Mouse (Mus musculus): ENCODE measurements around the gene Ahnak. TPM values are rescaled to one million over a fixed set of nuclear protein-coding genes. Genes with fewer than 3 reads are reported as not detected.
"Not testable (repeated sequence)": the region's sequence is repeated elsewhere in the genome, so short reads cannot be mapped to it uniquely, and the experiment has no call there.

The Ahnak gene
- polyA plus RNA-seq, 1 experiment, result 126 TPM

GRCm38 (mm10) chr19:9065621-9066561 lies 76.8 kb downstream of the Ahnak start:
- no peak for DNase-seq (ENCODE audit: low spot score)

DNA sequence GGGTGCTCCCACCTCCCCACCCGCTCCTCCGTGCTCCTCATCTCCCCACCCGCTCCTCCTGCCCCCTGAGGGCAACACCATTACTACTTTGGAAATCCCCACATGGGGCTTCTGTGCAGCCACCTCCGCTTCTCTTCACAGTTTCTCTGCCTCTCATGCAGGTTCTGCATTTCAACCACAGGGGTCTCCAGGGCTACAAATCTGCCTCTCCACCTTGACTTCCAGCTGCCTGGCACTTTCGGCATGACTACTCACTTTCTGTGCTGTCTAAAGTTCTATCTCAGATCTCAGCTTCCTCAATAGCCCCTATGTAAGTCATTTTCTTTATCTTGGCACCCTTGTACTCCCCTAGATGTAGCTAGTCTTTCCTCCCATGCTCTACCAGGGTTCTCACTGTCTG lies 78.2 kb downstream of the Ahnak start:
- DNase-seq (ENCODE audit: low spot score), result no peak

DNA sequence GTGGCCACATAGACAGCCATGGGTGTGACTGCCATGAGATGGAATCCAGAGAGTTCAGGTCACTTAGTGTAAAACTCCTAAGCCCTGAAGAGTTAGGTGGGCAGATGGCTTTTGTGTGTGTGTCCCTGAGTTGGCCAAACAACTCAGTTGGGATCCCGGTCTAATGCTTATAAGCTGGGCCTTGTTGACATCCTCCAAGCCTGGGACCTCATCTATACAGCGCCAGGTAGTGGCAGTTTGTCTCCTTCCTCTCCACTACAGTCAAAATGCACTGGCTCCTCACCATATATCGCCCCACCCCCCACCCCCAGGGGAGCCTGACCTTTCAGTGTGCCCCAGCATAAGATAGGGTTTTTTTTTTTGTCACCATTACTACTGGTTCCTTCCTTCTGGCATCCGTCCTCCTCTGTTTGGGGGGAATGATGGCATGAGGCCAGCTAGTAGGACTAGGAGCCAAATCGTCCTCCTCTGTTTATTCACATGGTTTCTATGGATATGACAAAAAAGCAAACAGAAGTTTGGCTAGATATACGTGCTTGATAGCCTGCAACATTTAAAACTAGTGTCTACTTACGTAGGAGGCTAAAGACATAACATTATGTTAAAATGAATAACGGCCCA lies 80.7 kb downstream of the Ahnak start:
- no peak for DNase-seq (ENCODE audit: low spot score)

DNA sequence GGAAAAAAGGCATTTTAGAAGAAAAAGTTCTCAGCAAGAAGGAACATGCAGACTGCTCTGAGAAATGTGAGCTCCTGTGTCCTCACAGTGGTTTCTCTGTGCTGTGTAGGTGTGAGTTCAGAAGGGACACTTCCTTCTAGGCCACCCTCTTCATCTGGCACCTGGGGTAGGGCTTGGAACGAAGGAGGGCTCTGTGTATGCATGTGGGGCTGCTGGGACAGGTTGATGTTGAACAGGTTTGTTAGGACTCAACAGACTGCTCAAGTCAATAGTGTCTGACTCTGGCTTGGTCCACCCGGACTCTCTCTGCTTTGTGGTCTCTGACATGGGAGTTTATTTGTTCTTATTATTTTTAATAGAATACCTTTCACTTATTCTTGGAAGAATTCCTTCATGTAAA lies 81.2 kb downstream of the Ahnak start:
- DNase-seq (ENCODE audit: low spot score), result no peak

DNA sequence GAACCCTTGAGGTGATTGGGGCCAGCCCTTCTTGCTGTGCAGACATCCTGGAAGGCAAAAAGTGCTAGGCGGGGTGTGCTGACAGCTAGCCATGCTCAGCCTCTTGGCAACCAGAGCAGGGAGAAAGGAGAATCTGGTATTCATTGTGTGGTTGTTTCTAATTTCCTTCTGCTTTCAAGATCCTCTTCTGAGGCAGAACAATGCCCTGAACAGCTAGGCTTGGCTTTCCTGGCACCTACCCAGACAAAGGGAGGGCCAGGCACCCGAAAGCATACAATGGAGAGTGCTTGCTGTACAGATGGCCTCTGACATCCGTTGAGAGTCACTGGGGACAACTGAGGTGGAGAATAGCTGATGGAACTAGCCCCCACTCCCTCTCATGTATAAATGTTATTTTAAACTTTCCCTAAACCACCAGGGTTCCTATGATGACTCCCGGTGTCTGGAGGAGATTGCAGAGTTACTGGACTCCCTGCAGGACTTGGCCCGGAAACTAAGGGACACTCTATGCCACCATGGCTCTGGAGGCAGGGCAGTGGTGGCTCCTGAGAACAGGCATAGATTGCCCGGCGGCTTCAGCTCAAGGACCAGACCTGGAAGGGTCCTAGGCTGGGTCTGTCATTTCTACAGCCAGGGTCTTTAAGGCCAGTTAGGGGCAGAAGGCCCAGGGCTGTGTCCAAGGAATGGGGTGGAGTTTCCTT lies 82.5 kb downstream of the Ahnak start:
- DNase-seq (ENCODE audit: low spot score), result no peak

DNA sequence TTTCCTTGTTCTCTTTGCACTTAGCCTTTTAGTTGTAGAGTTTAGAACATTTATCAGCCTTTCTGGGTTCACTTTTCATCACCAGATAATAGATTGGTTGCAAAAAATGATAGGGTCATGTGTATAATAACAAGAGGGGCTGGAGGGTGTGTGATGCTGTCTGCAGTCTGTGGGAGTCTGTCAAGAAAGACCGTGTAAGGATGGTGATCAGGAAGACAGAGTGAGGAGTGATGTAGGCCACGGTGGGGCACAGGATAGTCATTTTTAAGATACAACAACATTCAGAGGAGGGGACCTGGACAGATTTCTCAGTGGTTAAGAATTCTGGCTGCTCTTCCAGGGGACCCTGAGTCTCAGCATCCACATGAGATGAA lies 83.1 kb downstream of the Ahnak start:
- no peak for DNase-seq (ENCODE audit: low spot score)

- DNase-seq (ENCODE audit: low spot score), result no peak
These were observed 84.8 kb downstream of the Ahnak start for GRCm38 (mm10) chr19:9073776-9074411.

GRCm38 (mm10) chr19:9074424-9074823 lies 85.3 kb downstream of the Ahnak start:
- DNase-seq (ENCODE audit: low spot score), result no peak

- DNase-seq (ENCODE audit: low spot score), result no peak
These were observed 86.5 kb downstream of the Ahnak start for GRCm38 (mm10) chr19:9075558-9075957.

DNA sequence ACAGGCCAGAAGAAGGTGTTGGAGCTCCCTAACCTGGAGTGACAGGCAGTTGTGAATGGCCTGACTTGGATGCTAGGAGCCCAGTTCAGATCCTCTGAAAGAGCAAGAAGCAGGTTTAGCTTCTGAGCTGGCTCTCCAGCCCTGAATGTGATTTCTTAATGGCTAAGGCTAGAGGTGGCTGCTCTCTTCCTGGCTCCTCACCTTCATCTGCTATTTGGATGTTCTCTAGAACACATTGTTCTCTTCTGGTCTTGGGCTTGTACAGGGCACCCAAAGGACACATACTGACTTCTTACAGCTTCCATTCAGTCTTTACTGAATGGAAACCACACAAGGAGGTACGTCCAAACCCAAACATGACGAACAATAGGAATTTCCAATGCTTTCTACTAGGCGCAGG lies 87.0 kb downstream of the Ahnak start:
- no peak for DNase-seq (ENCODE audit: low spot score)

GRCm38 (mm10) chr19:9076982-9077660 lies 88.0 kb downstream of the Ahnak start:
- DNase-seq (ENCODE audit: low spot score), result no peak

GRCm38 (mm10) chr19:9079916-9080315 lies 90.8 kb downstream of the Ahnak start:
- DNase-seq (ENCODE audit: low spot score), result no peak

DNA sequence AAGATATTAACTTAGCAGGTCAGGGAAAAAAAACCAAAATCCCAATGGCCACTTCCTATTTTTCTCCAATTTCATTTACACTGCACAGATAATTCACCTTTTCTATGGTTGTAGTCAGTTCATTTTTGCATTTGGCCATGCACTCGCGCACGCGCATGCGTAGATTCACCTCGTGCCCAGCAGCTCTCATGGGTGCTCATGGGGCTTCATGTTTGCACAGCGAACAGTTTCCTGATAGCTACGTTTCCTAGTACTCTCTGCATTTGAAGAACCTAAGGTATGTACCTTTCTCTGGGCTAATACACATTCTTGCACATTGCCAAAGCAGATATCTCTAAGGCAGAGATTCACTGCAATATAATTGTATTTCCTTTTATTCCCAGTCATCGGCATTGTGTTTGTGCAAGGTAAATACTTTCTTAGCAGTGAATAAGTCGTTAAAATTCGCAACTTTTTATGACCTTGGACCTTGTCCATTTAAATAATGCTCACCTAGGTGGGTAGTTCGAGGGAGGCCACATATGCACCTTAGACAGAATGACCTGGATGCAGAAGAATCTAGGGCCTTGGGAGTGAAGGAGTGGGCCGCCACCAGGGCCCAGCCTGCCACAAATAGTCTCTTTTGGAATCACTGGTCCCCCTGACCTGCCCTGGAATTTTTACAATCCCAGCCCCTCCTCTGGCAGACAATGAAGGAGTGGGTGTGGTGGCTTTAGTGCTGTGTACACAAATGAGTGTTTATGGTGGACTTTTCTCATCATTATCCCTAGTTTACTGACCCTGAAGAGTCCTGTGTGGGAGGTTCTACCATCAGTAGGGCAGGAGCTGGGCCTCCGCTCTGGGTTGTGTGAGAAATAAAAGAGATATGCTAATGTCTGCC lies 92.5 kb downstream of the Ahnak start:
- DNase-seq (ENCODE audit: low spot score), result no peak

DNA sequence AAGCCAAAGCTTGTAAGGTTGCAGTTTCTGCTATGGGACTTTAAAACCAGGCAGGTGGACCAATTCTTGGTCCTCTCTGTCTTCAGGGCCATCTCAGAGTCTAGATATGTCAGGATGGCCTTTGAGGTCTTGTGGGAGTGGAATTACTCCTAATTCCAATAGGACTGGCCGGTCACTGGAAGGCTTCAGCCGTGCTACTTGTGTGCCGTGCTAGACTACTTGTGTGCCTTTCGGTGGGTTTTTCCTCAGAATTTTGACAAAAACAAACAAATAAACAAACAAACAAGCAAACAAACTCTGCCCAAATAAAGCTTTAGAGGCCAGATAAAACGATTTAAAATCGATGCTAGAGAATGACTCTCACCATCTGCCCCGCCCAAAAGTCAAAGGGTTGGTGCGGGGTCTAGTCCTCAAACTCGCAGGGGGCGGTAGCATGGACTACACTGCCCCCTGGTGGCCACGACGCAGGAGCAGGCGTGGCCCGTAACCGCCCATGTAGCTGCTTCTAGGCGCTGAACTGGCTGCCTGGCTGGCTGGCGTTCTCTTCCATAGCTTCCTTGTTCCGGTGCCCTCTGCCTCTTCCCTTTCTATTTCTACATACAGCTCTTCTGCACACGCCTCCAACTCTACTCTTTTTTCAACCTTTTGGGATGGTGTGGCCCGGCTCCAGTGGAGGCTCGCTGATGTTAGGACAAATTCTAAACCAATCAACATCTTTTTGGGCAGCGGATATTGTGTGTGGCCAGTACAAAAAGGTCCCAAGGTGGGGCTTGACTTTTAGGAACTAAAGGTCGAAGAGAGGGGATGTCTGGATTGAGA lies 93.3 kb downstream of the Ahnak start:
- DNase-seq (ENCODE audit: low spot score), result peak; percentile 72

DNA sequence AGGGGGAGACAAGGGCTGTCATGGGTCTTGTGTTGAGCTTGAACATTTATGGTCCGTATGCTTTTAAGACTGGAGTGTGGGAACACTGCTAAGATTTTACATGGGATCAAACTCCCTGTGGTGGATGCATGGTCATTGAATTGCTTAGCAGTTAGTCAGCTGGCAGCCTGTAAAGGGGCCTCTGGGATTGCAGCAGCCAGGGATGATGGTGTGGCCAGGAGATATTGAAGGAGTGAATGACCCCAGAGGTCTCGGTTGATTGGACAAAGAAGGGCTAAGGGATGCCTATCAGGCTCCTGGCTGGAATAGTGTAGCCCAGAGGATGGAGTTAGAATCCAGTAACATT lies 93.9 kb downstream of the Ahnak start:
- DNase-seq (ENCODE audit: low spot score), result no peak

DNA sequence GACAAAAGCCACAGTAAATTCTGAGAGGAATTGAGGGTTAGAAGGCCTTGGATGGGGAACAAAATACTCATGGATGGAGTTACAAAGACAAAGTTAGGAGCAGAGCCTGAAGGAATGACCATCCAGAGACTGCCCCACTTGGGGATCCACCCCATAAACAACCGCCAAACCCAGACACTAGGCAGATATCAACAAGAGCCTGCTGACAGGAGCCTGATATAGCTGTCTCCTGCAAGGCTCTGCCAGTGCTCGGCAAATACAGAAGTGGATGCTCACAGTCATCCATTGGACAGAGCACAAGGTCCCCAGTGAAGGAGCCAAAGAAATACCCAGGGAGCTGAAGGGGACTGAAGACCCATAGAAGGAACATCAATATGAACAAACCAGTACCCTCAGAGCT lies 94.8 kb downstream of the Ahnak start:
- not testable (repeated sequence) for DNase-seq (ENCODE audit: low spot score)

DNA sequence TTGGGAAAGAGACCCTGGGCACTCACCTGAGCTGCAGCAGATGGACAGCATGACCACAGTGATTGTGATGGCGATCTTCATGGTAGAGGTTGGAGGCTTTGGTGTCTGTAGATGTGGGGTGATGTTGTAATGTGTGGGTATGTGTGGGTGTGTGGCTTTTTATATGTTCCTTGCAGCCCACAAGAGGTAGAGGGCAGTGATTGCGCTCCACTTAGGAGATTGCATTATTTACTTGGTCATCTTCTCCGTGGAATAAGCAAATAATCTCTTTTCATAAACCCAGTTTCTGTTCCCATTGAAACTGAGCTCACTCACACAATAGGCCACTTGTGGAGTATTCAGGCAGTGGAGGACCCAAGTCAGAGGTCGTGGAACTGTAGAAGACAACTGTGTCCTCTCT lies 98.7 kb downstream of the Ahnak start, which contains the start of gene Scgb1a1:
Scgb1a1 (minus strand) TSS at position 138 of the 400 bp plus-strand sequence.
- no peak for DNase-seq (ENCODE audit: low spot score)

GRCm38 (mm10) chr19:9090191-9090590 lies 101.1 kb downstream of the Ahnak start:
- DNase-seq (ENCODE audit: low spot score), result no peak

DNA sequence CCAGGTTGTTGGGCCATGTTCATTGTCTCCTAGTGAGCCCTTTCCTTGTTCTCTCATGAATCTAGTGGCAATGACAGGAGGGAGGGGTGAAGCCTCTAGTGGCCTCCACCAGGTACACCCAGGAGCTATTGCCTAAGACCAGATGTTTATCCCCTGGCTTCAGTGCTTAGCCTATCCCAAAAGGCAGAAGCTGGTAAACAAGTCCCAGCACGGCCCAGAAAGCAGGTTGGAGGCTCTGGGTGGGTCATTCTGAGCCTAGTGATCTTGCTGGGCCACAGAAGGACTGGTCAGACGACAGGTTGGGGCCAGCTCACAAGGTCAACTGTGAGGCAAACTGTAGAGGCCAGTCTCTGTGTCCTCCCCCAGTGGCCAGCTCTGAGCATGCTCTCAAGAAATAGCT lies 101.6 kb downstream of the Ahnak start:
- peak; percentile 46 for DNase-seq (ENCODE audit: low spot score)

DNA sequence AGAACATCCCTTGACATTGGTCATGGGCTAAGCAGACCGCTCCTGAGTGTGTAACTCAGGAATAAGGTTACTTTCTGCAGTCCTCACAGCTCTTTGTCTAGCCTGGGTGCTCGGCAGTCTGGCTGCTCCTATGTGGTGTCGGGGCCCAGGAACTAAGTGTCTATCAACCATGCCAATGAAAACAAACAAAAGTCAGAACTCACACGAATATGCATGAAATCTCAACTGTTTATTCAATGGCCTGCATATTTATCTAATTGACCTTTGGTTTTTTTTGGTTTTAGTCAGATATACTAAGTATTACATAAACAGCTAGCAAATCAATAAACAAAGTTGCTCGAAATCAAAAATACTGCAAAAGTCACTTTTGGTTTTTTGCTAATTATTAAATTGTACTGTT lies 106.0 kb downstream of the Ahnak start:
- no peak for DNase-seq (ENCODE audit: low spot score)

All from urinary bladder, adult 2 months (tissue).